Mouse (Mus musculus): ENCODE measurements around the gene Ifnk.

DNA sequence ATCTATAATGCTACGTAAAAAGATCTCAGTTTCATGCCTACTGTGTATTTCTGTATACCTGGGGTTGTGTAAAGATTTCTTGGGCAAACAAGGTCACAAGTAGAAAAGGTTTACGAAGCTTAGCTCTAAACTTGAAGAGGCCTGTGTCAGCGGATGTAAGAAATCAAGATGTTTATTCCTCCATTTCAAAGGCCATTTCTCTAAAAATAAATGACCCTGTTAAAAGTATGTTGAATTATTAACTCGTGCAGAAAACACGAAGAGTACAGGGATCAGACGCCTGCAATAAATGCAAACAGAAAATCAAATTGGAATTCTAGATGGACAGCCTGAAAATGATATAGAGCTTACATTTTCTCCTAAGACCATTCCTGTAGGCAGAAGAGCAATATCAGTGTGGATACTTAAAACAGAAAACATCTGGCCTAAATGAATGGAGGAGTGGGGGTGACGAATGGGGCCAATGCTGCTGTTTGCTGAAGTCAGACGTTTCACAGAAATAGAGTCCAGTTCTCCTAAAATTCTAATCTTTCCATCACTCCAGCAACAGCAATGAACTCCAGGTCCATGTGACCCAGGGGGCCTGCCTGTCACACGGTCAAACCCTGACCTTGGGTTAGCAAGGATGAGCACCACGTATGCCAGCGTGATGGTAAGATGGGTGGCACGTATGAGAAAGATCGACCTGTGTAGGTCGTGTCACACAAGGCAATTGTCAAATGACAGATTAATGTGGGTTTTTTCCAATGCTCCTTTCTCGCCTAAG is 16.8 kb upstream of the Ifnk start:
- TF ChIP-seq GATA1 (IDR thresholded peaks at IDR 0.05; ENCODE audit: borderline replicate concordance, low read length) (no peak), FLI1 (IDR thresholded peaks at IDR 0.05; ENCODE audit: low read length) (no peak)
